Mouse (Mus musculus): ENCODE measurements around the gene Ncf4.
"Not testable (repeated sequence)": the region's sequence is repeated elsewhere in the genome, so short reads cannot be mapped to it uniquely, and the experiment has no call there.

Ncf4 gene

GRCm38 (mm10) chr15:78254751-78255150, 10.2 kb downstream of the Ncf4 start:
- DNase-seq (ENCODE audit: low spot score): no peak

- DNase-seq (ENCODE audit: low spot score): not testable (repeated sequence)
Measured at GRCm38 (mm10) chr15:78256602-78257259, 12.1 kb downstream of the Ncf4 start.

DNA sequence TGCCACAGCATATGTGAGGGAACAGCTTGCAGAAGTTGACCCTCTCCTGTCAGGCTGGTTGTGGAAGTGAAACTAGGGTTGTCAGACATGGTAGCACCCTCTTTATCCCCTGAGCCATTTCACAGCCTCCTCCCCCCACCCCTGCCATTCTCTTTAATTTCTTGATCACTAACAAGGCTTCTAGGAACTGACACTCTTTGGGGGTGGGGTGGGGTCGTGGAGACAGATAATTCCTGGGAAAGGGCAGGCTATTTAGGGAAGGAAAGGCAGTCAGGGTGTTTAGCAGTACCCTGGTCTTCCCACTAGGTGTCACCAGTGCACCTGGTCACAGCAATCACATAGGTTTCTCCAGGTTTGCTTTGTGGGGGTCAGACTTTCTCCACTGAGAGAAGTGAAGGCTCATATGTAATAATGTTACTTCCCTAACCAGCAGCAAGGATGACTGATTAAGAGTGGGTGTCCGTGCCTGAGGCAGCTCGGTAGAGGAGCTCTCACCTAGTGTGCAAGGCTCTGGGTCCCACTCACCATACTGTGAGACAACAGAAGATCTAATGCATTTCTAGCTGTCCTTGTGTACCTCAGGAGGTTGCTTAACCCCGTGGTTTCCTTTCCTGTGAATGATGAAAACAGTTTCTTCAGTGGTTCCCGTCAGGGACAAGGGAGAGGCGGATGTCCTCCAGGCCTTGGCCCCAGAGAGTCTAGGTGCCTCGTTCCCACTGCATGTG, 12.9 kb downstream of the Ncf4 start:
- DNase-seq (ENCODE audit: low spot score): peak; percentile 54

DNA sequence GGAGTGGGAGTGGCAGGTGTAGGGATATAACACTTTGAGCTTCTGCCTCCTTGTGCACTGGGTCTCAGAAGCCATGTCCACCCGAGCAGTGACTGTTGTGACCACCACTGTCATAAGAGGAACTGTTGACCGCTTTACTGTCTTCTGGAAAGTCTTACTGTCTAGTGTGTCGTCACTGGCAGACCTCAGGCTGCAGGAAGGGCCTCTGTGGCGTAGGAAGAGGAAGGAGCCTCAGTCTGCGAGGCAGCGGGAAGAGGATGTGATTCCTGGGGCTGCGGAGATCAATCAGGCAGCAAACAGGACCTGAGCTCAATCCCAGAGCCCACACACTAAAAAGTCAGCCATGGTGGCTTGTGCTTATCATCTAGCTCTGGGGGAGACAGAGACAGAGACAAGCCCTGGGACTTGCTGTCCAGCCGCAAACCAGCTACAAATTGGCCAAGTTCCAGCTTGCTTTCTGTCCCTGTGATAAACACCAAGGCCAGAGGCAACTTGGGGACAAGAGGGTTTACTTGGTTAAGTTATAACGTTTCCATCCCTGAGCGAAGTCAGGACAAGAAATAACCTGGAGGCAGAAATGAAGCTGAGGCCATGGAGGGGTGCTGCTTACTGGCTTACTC, 13.8 kb downstream of the Ncf4 start:
- DNase-seq (ENCODE audit: low spot score): no peak

DNA sequence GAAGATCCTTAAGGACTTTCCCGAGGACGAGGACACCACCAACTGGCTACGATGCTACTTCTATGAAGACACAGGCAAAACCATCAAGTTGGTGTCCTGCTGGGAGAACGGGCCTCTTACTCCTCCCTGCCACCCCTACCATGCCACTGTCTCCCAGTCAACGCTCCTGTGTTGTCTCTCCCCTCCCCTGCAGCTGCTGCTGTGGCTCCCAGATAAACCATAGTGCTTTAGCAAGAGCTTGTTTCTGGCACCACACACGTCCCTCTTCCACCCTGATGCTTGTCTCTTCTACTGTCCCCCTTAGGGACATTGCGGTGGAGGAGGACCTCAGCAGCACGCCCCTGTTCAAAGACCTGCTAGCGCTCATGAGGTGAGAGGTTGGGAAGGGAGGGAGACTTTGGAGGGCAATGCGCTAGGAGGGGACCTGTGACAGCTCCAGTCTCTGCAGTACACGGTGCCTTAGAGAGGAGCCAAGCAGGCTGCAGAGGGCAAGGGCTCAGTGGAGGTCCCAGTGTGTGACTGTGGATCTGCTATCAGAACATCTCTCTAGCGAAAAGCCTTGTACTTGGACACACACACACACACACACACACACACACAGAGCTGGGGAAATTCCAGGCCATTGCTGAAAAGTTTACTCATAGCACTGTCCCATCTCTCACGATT, 16.2 kb downstream of the Ncf4 start:
- DNase-seq (ENCODE audit: low spot score): no peak

GRCm38 (mm10) chr15:78263286-78263685, 18.7 kb downstream of the Ncf4 start:
- DNase-seq (ENCODE audit: low spot score): no peak

- no peak for DNase-seq (ENCODE audit: low spot score)
Measured at GRCm38 (mm10) chr15:78267441-78267840, 22.8 kb downstream of the Ncf4 start.

DNA sequence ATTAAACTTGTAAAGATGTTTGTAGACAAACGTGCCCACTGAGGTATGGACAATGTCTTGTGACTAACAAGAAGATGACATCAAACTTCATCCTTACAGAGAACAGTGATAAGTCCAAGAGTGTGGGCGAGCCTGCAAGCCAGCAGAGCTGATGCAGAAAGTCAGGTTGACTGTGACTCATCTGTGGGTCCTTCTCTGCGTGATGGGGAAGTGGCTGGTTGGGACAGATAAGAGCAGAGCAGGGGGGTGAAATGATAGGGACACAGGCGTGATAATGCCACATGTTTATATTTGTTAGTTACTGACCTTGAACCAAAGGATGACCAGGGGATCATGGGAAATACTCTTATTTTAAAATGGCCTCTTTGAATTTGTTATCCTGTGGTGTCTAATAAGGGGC, 23.3 kb downstream of the Ncf4 start:
- DNase-seq (ENCODE audit: low spot score): no peak

DNA sequence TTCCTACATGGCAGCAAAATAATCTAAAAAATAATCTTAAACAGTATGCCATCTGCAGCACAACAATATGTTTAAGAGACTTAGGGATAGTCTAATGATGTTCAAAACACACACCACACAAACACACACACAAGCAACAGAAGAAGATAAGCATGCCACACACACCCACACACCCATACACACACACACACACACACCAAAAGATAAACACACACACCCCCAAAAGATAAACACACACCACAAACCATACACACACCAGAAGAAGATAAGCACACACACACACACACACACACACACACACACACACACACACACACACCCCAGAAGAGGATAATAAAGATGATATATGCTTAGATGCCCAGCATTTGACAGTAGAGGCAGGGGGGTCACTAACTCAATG, 26.6 kb downstream of the Ncf4 start:
- no peak for DNase-seq (ENCODE audit: low spot score)

- DNase-seq (ENCODE audit: low spot score): no peak
Measured at GRCm38 (mm10) chr15:78278308-78278707, 33.7 kb downstream of the Ncf4 start.

- DNase-seq (ENCODE audit: low spot score): no peak
Measured at GRCm38 (mm10) chr15:78287941-78288340, 43.3 kb downstream of the Ncf4 start.

DNA sequence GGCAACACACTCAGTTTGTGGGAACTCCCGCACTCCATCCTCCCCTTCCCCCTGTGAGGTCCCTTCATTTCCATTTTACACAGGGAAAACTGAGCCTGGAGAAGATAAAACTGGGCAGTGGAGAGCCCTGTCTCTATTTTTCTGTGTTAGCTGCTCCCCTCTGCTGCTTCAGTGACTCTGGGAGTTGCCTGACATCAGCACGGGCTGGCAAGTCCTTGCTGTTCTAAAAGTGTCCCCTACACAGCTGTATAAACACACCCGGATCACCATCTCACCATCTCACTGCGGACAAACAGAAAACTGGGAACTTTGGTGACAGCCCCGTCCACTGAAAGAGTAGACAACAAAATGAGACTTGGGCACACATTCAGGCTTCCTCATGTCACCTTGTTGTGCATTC, 45.2 kb downstream of the Ncf4 start:
- DNase-seq (ENCODE audit: low spot score): not testable (repeated sequence)

DNA sequence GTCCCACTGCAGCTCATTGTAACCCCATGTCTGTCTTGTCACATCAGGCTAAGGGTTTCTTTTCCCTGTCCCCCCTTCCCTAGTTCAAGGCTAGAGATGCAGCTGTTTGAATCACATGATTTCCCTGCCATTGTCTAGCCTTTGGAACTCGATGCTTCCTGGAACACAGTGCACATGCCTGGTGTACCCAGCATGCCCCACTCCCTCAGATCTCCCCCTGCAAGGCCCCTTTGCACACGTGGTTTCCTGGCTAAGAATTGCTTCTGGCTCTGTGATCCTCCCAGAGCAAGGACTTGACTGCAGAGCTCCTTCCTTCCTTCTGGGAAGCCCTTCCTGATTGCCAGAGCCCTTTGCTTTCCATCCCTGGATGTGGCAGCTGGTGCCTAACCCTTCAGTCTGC, 48.6 kb downstream of the Ncf4 start:
- not testable (repeated sequence) for DNase-seq (ENCODE audit: low spot score)

DNA sequence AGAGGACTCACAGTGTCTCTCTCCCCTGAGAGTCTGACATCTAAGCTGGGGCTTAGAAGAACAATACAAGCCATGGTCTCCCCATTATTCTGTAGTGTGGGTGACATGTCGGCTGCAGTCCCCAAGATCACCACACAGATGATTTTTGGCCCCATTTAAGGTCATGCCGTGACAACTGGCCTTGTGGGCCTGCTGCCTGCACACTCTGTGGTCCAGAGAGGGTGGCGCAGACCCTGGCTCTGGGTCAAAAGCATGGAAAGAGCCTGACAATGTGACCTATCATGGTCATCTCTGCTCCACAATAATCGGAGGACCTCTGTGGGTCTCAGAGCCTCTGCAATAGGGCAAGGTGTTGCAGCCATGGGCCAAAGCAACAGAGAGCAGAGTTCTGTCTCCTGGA, 49.1 kb downstream of the Ncf4 start:
- no peak for DNase-seq (ENCODE audit: low spot score)

GRCm38 (mm10) chr15:78298558-78298957, 54.0 kb downstream of the Ncf4 start:
- DNase-seq (ENCODE audit: low spot score): no peak

GRCm38 (mm10) chr15:78299641-78300040, 55.0 kb downstream of the Ncf4 start:
- no peak for DNase-seq (ENCODE audit: low spot score)

- no peak for DNase-seq (ENCODE audit: low spot score)
Measured at GRCm38 (mm10) chr15:78300773-78301172, 56.2 kb downstream of the Ncf4 start.

DNA sequence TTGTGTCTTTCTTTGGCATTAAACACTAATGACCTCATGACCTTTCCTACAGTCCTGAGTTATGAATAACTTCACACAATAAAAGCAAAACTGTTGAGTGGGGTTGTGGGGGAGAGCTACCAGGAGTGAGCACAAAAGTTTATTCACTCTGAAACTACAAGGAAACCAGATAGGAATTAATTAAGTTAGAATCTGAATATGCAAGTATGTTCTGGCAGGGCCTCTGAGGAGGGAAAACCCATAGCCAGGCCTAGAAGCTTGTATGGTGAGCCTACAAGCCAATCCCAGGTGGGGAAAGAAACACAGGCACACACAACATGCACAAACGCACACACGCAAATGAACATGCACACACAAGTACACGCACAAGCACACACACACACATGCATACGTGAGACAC, 58.1 kb downstream of the Ncf4 start:
- no peak for DNase-seq (ENCODE audit: low spot score)

DNA sequence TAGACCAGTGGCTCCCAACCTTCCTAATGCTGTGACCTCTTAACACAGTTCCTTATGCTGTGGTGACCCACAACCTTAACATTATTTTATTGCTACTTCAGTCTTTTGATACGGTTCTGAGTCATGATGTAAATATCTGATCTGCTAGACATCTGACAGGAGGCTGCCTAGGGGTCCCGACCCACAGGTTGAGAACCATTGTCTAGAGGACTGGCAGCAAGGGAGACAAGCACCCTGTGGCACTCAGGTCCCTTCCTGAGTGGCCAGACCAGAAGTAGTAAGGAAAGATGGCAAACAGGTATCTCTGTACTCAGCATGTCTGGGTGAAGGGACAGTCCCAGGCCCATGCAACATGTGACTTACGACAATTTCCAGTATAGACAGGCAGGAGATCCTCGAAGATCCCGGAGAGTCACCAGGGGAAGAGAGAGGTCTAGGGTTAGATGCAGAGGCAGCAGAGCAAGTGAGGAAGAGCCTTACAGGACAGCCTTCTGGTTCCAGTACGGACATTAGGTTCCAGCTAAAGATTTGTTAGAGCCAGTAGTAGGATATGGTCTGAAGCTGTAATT, 59.1 kb downstream of the Ncf4 start:
- no peak for DNase-seq (ENCODE audit: low spot score)

DNA sequence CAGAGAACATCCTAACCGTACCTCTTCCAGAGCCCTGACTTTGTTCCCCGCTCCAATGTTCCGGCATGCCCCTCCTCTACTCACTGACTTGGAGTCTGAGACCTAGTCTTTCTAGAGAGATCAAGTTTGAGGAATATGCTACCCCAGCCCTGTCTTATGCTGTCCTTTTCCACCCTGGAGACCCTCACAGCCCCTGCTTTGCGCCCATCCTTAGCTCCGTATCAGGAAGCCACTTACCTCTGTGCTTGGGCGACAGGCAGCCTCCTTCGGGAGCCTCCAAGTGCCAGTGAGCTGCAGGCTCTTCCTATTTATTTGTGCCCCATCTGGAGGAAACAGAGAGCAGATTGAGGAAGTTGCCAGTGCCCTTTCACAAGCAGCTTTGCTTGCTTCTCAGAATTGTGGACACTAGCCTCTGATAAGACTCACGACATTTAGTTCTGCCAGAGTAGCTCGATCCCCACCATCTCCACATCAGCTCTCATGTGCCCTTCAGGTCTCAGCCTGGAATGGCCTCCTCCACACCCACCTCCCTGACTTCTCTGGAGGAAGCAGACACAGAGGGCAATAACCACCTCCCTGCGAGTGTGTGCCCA, 60.8 kb downstream of the Ncf4 start, which contains the start of gene Csf2rb2:
Gene Csf2rb2, minus strand, starts transcription at position 381 of the 593 bp plus-strand sequence.
- no peak for DNase-seq (ENCODE audit: low spot score)

DNA sequence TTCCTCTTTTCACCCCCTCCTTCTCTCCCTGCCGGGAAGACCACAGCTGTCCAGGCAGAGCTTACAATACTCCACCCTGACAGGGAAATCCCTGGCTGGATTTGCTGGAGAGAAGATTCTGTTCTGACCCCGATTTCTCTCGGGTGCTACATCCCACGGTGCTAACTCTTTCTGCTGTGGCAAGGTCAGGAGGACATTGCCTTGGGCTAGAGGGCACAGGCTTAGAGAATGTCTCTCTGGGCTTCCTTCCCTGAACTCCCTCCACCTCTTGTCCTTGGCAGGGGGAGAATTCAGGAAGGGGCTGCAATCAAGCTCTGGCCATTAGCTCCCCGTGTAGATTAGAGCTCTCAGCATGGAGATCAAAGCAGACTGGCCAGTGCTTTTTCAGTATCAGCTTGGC, 65.3 kb downstream of the Ncf4 start:
- no peak for DNase-seq (ENCODE audit: low spot score)

GRCm38 (mm10) chr15:78310971-78311370, 66.4 kb downstream of the Ncf4 start:
- no peak for DNase-seq (ENCODE audit: low spot score)
